12 mouse cellular contexts compared by ENCODE assay signal in genomic region chr13:85506875-85507274, GRCm38 (mm10).
DNase-seq lines count a peak whose midpoint lies in the region; ATAC-seq and TF ChIP-seq lines count a peak whose summit lies in the region.
"Had no signal": no experiment of that assay in that cellular context is flagged by ENCODE, and none has a peak within 500 bp of the region (broad histone marks: within the 10 kb centered on the region; RNA-seq: fewer than 3 reads in every experiment).

No protein-coding gene starts in this region.

- no peak for TF ChIP-seq EP300 in heart, postnatal 0 days (IDR thresholded peaks at IDR 0.05; ENCODE audit: low read depth)

- no peaks in the 10 kb centered on the region for H3K9me3 ChIP-seq in embryonic facial prominence, embryonic 14.5 days (ENCODE audit: control insufficient read depth, low read length)
- no peaks in the 10 kb centered on the region for H3K9me3 ChIP-seq in embryonic facial prominence, embryonic 10.5 days
- no peaks in the 10 kb centered on the region for H3K9me3 ChIP-seq in heart, postnatal 0 days (replicated peaks; ENCODE audit: control insufficient read depth, low read length)
- H3K9me3 ChIP-seq in hindbrain, embryonic 16.5 days (ENCODE audit: control insufficient read depth, low read length): no peaks in the 10 kb centered on the region
- H3K9me3 ChIP-seq: embryonic facial prominence, embryonic 12.5 days; neural tube, embryonic 13.5 days had no signal

- H3K27me3 ChIP-seq in embryonic facial prominence, embryonic 14.5 days (replicated peaks; ENCODE audit: control insufficient read depth, insufficient read depth, low read length): no peaks in the 10 kb centered on the region
- H3K27me3 ChIP-seq in embryonic facial prominence, embryonic 10.5 days (replicated peaks; ENCODE audit: low read depth, poor library complexity, severe bottlenecking): no peaks in the 10 kb centered on the region
- no peaks in the 10 kb centered on the region for H3K27me3 ChIP-seq in heart, postnatal 0 days (ENCODE audit: control insufficient read depth, insufficient read depth, low read length)
- H3K27me3 ChIP-seq in hindbrain, embryonic 16.5 days (replicated peaks; ENCODE audit: control insufficient read depth, insufficient read depth, low read length): no peaks in the 10 kb centered on the region
- H3K27me3 ChIP-seq: embryonic facial prominence, embryonic 12.5 days; neural tube, embryonic 13.5 days had no signal

- H3K4me3 ChIP-seq in embryonic facial prominence, embryonic 14.5 days (ENCODE audit: low read depth, low read length): no peak overlapping the region
- H3K4me3 ChIP-seq in embryonic facial prominence, embryonic 10.5 days: no peak overlapping the region
- H3K4me3 ChIP-seq in heart, postnatal 0 days (ENCODE audit: low read depth, low read length): no peak overlapping the region
- no peak overlapping the region for H3K4me3 ChIP-seq in hindbrain, embryonic 16.5 days (ENCODE audit: low read length)
- H3K4me3 ChIP-seq: embryonic facial prominence, embryonic 12.5 days; neural tube, embryonic 13.5 days had no signal

- no peak overlapping the region for H3K9ac ChIP-seq in embryonic facial prominence, embryonic 14.5 days (ENCODE audit: low read depth, low read length)
- H3K9ac ChIP-seq in heart, postnatal 0 days (replicated peaks; ENCODE audit: low read depth, low read length): no peak overlapping the region
- no peak overlapping the region for H3K9ac ChIP-seq in hindbrain, embryonic 16.5 days (ENCODE audit: low read depth, low read length)
- H3K9ac ChIP-seq: embryonic facial prominence, embryonic 12.5 days; neural tube, embryonic 13.5 days had no signal

- no peaks in the 10 kb centered on the region for H3K36me3 ChIP-seq in embryonic facial prominence, embryonic 14.5 days (ENCODE audit: control insufficient read depth, insufficient read depth, low read length)
- H3K36me3 ChIP-seq in embryonic facial prominence, embryonic 10.5 days (replicated peaks): no peaks in the 10 kb centered on the region
- no peaks in the 10 kb centered on the region for H3K36me3 ChIP-seq in heart, postnatal 0 days (replicated peaks; ENCODE audit: control insufficient read depth, insufficient read depth, low read length)
- H3K36me3 ChIP-seq in hindbrain, embryonic 16.5 days (ENCODE audit: control insufficient read depth, insufficient read depth, low read length): no peaks in the 10 kb centered on the region
- H3K36me3 ChIP-seq: embryonic facial prominence, embryonic 12.5 days; neural tube, embryonic 13.5 days had no signal

- H3K27ac ChIP-seq in embryonic facial prominence, embryonic 14.5 days (replicated peaks; ENCODE audit: low read depth, low read length): no peak overlapping the region
- no peak overlapping the region for H3K27ac ChIP-seq in embryonic facial prominence, embryonic 10.5 days (replicated peaks)
- H3K27ac ChIP-seq in heart, postnatal 0 days (ENCODE audit: low read depth): peak overlapping the region; percentile 22; the same call in 1 of the 2 replicates
- H3K27ac ChIP-seq in hindbrain, embryonic 16.5 days (ENCODE audit: low read depth, low read length): no peak overlapping the region
- H3K27ac ChIP-seq: embryonic facial prominence, embryonic 12.5 days; liver, embryonic 14.5 days; neural tube, embryonic 13.5 days had no signal

- no peak for TF ChIP-seq CTCF in heart, postnatal 0 days (IDR thresholded peaks at IDR 0.05; ENCODE audit: low read depth)

- no peak for ATAC-seq in embryonic facial prominence, embryonic 14.5 days (ENCODE audit: low read depth)
- ATAC-seq in heart, postnatal 0 days (ENCODE audit: insufficient read depth, low read depth): no peak
- no peak for ATAC-seq in hindbrain, embryonic 16.5 days

- peak; percentile 3 for DNase-seq in embryonic facial prominence, embryonic 14.5 days (ENCODE audit: low spot score)
- no peak for DNase-seq in embryonic facial prominence, embryonic 10.5 days (ENCODE audit: low spot score)
- peak; percentile 76 for DNase-seq in A20 (ENCODE audit: low read depth, low spot score)
- no peak for DNase-seq in heart, postnatal 0 days (ENCODE audit: low spot score)
- peak; percentile 4 for DNase-seq in skeletal muscle tissue, adult 2 months (ENCODE audit: low read depth, low spot score)
- no peak for DNase-seq in cerebellum, adult 9-10 months
- DNase-seq in right cerebral cortex, postnatal 36 days (ENCODE audit: low spot score in 2 of 2): no peak
- DNase-seq: gastrocnemius, postnatal 25 days had no signal

- WGBS in embryonic facial prominence, embryonic 14.5 days: 47% methylated on average over 1 of the region's 1 CpGs
- 62% methylated on average over 1 of the region's 1 CpGs for WGBS in embryonic facial prominence, embryonic 10.5 days
- 45% methylated on average over 1 of the region's 1 CpGs for whole genome bisulfite sequencing in heart, postnatal 0 days
- 65% methylated on average over 1 of the region's 1 CpGs for WGBS in hindbrain, embryonic 16.5 days

- no peaks in the 10 kb centered on the region for H3K4me1 ChIP-seq in embryonic facial prominence, embryonic 14.5 days (ENCODE audit: control insufficient read depth, insufficient read depth, low read length)
- peaks cover 16% of the 10 kb centered on the region for H3K4me1 ChIP-seq in embryonic facial prominence, embryonic 10.5 days
- H3K4me1 ChIP-seq in heart, postnatal 0 days (ENCODE audit: control insufficient read depth, insufficient read depth): peaks cover 9% of the 10 kb centered on the region
- H3K4me1 ChIP-seq in hindbrain, embryonic 16.5 days (ENCODE audit: control insufficient read depth, insufficient read depth, low read depth, low read length): no peaks in the 10 kb centered on the region
- H3K4me1 ChIP-seq: embryonic facial prominence, embryonic 12.5 days; neural tube, embryonic 13.5 days had no signal

- no peak overlapping the region for H3K4me2 ChIP-seq in embryonic facial prominence, embryonic 14.5 days (ENCODE audit: low read depth, low read length)
- H3K4me2 ChIP-seq in heart, postnatal 0 days (ENCODE audit: low read depth, low read length): no peak overlapping the region
- H3K4me2 ChIP-seq in hindbrain, embryonic 16.5 days (ENCODE audit: low read length): no peak overlapping the region
- H3K4me2 ChIP-seq: embryonic facial prominence, embryonic 12.5 days; neural tube, embryonic 13.5 days had no signal

Comparison
In these comparisons a context has a peak if more than half of its experiments do, and no peak if none do; other contexts are left out.
1. DNase-seq: peak in embryonic facial prominence, embryonic 14.5 days (single experiment), A20 (single experiment) and skeletal muscle tissue, adult 2 months (single experiment); none in embryonic facial prominence, embryonic 10.5 days (single experiment), heart, postnatal 0 days (single experiment), cerebellum, adult 9-10 months (single experiment) and right cerebral cortex, postnatal 36 days (0 of 2).